Mouse (Mus musculus) left cerebral cortex, adult 2 months (tissue): Measurements from ENCODE around the gene Hoxc5. TPM values are rescaled to one million over a fixed set of nuclear protein-coding genes. Genes with fewer than 3 reads are reported as not detected.

ENCODE experiments used
- DNase-seq, 2 experiments: peaks; one replicate each; pipeline ENCODE4 v3.0.0; 2021 to 2022; ENCODE audit warnings: low spot score in 2 of 2, mixed read lengths in 1 of 2; ENCODE audit errors: extremely low spot score in 1 of 2
- H3K27ac ChIP-seq: fragments of 200-600 bp; 2 replicates; pipeline ENCODE4 v1.8.1; 2022
- H3K4me3 ChIP-seq: fragments of 200-600 bp; 2 replicates; pipeline ENCODE4 v1.8.1; 2022
- CTCF ChIP-seq: fragments of 200-600 bp; IDR thresholded peaks from 2 replicates; pipeline ENCODE4 v1.8.1; 2022; ENCODE audit warnings: antibody characterized with exemption, mild to moderate bottlenecking, moderate library complexity
- intact Hi-C: fragments of 180-260 bp; cut with DNase I; formaldehyde crosslinking; loops from one replicate; pipeline ENCODE4 v1.15.1; 2025
- total RNA-seq, 2 experiments: library from RNA; stranded (reverse); gene quantifications; 2 replicates each; pipeline ENCODE4 v1.2.3; 2021

The Hoxc5 gene
- total RNA-seq, 2 experiments from 2014 or later: not detected

DNA sequence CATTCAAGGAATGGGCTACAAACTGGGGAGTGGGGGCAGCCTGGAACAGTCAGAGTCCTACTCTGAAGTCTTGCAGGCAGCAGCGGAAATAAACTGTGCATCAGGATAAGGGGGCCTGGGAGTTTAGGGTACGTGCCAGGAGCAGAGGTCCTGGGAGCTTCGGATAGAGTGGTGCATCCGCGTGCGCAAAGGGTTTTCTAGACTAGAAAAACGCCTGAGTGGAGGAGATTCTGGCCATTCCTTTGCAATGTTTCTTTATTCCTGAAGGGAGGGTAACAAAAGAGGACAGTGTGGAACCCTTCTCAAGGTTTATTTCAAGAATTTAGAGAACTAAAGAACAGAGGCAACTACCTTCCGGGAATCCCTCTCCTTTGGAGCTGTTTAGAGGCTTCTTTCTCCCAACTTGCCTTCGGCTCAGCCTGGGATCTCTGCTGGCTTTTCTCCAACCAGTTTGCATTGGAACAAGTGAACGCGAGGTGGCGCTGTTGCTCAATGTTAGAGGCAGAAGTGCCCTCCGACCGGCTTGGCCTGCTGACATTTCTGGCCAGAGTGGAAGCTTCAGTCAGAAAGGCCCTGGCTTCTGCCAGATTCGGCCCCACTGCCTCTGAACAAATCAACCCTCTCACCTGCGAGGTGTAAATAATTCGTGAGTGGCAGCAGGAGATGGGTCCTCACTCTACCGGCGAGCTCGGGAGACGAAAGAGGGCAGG, 20.0 kb downstream of the Hoxc5 start:
- Histone ChIP-seq H3K4me3 (no peak overlapping the region), H3K27ac (no peak overlapping the region)
- peak; percentile 78 to 81 for DNase-seq
- peak; percentile 90 for TF ChIP-seq CTCF
- intact Hi-C loops: loop anchor here (1.0 to 5.0 kb wide), 2 partner anchors 190 to 230 kb away; no protein-coding TSS in a partner anchor

DNA sequence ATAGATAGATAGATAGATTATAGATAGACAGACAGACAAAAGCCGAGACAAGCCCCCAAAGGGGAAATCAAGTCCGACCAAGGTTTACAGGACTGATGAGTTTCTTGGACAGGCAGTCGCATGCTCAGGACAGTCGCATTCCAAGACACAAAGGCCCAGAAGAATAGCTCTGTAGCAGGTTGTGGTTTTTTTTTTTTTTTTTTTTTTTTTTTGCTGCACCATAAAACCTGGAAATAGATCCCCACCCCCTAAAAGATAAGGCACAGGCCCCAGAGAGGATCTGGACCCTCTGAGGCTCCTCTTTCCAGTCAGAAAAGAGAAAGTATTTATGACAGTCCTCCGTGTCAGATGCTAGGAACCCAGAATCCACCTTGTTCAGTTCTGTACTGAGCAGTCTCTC, 20.8 kb downstream of the Hoxc5 start:
- intact Hi-C loops: loop anchor here (5.0 kb wide), 1 partner anchor 231 kb away; no protein-coding TSS in a partner anchor
- TF ChIP-seq CTCF: no peak
- H3K4me3 ChIP-seq: no peak overlapping the region
- no peak overlapping the region for H3K27ac ChIP-seq
- no peak for DNase-seq

DNA sequence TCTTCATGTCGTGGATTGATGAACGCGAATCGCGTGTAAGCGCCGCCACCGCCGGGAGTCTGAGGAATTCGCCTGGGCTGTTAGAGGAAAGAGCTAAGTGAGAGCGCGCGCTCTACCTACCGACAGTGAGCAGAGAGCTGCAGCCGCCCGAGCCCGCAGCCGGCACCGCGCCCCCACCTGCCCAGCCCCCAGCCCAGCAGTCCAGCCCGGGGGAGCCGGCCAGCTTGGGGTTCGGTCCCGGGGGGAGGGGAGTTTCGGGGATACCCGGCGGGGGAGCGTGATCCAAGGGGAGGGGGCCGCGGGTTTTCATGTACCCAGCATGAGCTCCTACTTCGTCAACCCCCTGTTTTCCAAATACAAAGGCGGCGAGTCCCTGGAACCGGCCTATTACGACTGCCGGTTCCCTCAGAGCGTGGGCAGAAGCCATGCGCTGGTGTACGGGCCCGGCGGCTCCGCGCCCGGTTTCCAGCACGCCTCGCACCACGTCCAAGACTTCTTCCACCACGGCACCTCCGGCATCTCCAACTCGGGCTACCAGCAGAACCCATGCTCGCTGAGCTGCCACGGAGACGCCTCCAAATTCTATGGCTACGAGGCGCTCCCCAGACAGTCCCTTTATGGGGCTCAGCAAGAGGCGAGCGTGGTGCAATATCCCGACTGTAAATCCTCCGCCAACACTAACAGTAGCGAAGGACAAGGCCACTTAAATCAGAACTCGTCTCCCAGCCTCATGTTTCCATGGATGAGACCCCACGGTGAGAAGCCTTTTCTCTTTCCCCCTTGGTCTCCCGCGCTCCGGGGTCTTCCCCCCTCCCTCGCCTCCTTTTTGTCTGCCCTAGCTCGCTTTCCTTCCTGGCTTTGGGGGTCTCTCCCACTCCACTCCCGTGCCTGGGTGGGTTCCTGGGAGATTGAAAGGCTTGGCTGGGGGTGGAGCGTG, 23.5 kb downstream of the Hoxc5 start, which contains the start of gene Hoxc8:
Gene Hoxc8, plus strand, starts transcription at position 147 of the 937 bp plus-strand sequence.
- intact Hi-C loops: no loop called here
- H3K27ac ChIP-seq: no peak within 1 kb of the TSS
- no peak within 1 kb of the TSS for H3K4me3 ChIP-seq
- no peak for DNase-seq
- TF ChIP-seq CTCF: no peak

DNA sequence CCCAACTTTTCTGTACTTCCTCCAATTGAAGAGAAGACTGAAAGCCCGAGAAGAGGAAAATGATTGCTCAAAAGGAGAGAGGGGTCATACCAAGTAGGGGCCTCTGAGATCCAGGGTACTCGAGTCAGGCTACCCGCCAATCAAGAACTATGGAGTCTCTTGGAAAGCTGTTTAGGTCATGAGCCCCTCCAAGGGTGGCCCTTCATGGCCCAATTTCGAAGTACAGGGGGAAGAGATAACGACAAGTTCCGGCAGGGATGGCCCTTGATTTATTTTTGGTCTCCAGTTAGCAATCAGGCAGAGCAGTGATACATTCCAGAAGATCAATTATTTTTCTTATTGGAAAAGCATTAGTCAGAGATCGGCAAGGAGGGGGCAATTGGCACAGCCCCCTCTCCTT, 24.5 kb downstream of the Hoxc5 start:
- Histone ChIP-seq H3K27ac (no peak overlapping the region), H3K4me3 (no peak overlapping the region)
- no peak for TF ChIP-seq CTCF
- no peak for DNase-seq
- intact Hi-C loops: no loop called here

DNA sequence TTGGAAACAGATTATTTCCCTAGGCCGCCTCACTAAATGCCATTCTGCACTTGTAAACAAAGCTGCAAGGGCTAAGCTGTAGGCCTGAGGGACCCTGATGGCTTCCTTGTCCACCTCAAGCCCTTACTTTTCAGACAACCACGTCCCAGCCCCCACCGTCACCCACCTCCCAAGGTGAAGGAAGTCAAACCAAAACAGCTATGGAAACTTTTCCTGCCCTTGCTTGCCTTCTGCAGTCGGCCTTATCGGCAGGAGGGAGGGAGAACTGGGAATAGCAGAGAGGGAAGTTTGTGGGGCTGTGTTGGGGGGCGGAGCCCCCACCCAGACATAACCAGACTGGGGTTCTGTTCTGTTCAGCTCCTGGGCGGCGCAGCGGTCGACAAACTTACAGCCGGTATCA, 25.0 kb downstream of the Hoxc5 start:
- intact Hi-C loops: no loop called here

DNA sequence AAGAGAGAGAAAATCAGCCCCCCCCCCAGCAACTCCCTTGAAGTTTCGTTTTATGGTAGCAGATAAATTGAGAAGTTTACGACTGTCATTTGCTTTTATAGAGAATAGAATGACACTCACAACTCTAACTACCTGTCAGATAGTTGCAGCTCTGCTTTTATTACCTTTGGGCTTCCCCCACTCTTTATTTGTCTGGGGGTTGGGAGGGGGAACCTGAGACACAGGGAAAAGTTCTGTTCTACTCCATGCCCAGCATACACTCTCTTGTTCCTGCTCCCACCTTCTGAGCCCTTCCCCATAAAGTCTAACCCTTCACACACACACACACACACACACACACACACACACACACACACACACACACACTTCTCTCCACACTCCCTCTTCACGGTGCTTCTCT, 25.6 kb downstream of the Hoxc5 start:
- no peak for TF ChIP-seq CTCF
- intact Hi-C loops: no loop called here
- DNase-seq: no peak

More for the DNA sequence above, 25.0 kb downstream of the Hoxc5 start:
- Histone ChIP-seq H3K27ac (no peak overlapping the region), H3K4me3 (no peak overlapping the region)
- no peak for DNase-seq
- TF ChIP-seq CTCF: no peak

DNA sequence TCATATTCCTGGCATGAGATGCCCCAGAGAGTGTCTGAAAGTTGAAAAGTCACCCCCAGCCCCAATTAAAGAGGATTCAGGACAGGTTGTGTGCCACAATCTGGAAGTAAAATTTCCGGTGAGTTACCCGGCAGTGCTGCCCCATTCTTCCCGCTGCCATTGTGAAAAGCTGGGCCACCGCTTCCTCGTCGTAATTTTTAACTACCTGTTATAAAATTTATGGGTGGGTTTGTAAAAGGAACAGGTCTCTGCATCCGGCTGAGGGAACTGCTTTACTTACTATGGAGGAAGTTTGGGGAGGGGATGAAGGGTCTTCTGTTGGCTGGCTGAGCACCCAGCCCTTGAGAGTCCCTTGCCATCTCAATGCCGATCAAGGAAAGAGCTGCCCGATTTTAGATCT, 29.3 kb downstream of the Hoxc5 start:
- intact Hi-C loops: no loop called here
- TF ChIP-seq CTCF: no peak
- Histone ChIP-seq H3K4me3 (no peak overlapping the region), H3K27ac (no peak overlapping the region)
- DNase-seq: no peak

More for the DNA sequence above, 25.6 kb downstream of the Hoxc5 start:
- H3K27ac ChIP-seq: no peak overlapping the region
- no peak overlapping the region for H3K4me3 ChIP-seq

DNA sequence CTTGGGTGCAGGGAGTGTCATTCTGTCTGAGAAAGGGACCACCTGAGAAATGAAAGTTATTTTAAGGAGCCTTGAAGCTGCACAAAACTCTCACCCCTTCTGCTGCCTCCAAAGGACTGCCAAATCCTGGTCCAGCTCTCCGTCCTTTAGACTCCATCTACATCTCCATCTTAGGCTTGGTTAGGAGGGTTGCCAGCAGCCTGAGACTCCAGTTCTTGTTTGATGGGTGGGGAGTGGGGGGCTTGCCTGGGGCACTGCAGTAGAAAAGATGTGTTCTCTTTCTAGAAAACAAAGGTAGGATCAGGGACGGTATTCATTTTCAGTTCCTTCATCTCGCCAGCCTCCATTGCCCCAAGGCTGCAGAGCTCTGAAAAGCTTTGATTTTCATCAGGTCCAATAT, 30.2 kb downstream of the Hoxc5 start:
- DNase-seq: no peak
- H3K27ac ChIP-seq: no peak overlapping the region
- TF ChIP-seq CTCF: no peak
- intact Hi-C loops: no loop called here
- no peak overlapping the region for H3K4me3 ChIP-seq

DNA sequence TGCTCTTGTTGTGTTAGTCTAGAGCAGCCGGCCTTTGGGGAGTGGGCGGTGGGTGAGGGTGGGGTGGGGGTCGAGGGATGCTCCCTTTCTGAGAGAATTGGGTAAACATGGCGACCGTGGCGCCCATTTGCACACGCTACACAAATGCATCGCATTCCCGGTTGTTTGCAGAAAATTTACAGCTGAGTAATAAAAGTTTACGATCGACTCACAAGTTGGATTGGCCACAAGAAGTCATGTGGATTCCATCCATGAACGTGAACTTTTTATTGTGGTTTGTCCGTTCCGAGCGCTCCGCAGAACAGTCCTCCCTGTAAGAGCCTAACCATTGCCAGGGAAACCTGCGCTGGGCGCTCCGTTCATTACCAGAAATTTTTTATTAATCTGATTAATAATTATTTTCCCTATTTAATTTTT, 30.7 kb downstream of the Hoxc5 start, which contains the start of gene Hoxc6:
Gene Hoxc6, plus strand, starts transcription at position 319 of the 417 bp plus-strand sequence.
- Histone ChIP-seq H3K4me3 (no peak within 1 kb of the TSS), H3K27ac (no peak within 1 kb of the TSS)
- no peak for TF ChIP-seq CTCF
- DNase-seq: no peak
- intact Hi-C loops: no loop called here

DNA sequence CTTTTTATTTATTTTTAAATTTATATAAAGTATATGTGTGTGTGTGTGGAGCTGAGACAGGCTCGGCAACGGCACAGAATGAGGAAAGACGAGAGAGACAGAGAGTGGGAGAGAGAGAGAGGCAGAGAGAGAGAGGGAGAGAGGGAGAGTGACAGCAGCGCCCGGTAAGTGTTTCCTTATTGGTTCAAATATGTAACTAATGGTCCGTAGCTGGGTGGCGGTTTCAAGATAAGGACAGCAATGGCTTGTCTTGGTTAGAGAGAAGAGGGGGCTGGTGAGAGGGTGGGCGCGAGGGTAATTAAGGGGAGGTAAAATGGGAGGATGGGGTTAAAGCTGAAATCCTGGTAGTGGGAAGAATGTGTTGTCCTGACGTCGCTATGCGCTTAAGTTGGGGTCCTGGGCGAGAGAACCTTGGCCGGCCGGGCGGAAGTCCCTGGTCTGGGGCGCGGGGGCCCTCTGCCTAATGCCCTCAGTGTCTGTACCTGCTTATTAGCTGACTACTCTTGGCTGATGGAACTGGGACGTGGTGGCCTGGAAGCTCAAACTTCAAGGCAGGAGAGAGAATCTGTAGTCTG, 31.5 kb downstream of the Hoxc5 start:
- intact Hi-C loops: no loop called here
- H3K27ac ChIP-seq: no peak overlapping the region
- no peak for DNase-seq
- no peak overlapping the region for H3K4me3 ChIP-seq
- TF ChIP-seq CTCF: no peak

DNA sequence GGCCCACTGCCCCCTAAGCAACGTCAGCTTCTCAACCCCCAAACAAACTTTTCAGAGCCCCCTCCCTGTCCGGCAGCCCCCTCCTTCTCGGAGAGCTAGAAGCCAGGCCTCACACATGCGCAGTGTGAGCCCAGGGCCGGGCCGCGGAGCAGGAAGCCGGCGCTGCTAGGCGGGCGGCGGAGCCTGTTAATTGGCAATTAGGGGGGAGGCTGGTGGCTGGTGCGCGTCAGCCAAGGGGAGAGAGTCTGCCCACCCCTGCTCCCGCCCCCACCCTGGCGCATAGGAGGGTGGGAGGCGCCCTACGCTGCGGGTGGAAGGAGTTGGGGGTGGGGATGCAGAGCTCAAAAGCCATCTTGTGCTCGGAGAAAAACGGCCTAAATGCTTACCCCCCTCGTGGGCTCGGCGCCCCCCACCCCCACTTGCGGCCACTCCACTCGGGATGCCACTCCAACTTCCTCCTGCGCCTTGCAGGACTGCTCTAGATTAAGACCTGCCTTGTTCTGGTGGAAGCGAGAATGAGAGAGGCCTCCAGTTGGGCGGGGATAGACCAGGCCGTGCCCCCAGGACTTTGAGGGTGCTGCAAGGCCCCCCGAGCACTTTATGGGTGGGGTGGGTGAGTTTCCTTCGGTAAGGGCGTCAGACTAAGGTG, 32.1 kb downstream of the Hoxc5 start:
- peak in 1 of 2 experiments; percentile 26 for DNase-seq
- TF ChIP-seq CTCF: no peak
- Histone ChIP-seq H3K27ac (no peak overlapping the region), H3K4me3 (peak overlapping the region; percentile 15)
- intact Hi-C loops: no loop called here
